Mouse (Mus musculus): ENCODE measurements around the gene Tmem260. TPM values are rescaled to one million over a fixed set of nuclear protein-coding genes. Genes with fewer than 3 reads are reported as not detected.
"Not testable (repeated sequence)": the region's sequence is repeated elsewhere in the genome, so short reads cannot be mapped to it uniquely, and the experiment has no call there.

Tmem260 gene
- 16.4 and 24.7 TPM in 2 replicates for total RNA-seq (2015)
- 17.8 and 19.7 TPM in 2 replicates for total RNA-seq (2017)

- ATAC-seq (replicated peaks; ENCODE audit: poor library complexity), result peak; percentile 85
Measured at GRCm38 (mm10) chr14:48445984-48446683, at the start of gene Tmem260. TSS of gene Tmem260 (plus strand) at chr14:48446124.

GRCm38 (mm10) chr14:48406086-48406485, 39.8 kb upstream of the Tmem260 start:
- no peak for ATAC-seq (replicated peaks; ENCODE audit: poor library complexity)

GRCm38 (mm10) chr14:48417064-48417463, 28.9 kb upstream of the Tmem260 start:
- ATAC-seq (replicated peaks; ENCODE audit: poor library complexity), result no peak

- ATAC-seq (replicated peaks; ENCODE audit: poor library complexity), result no peak
Measured at GRCm38 (mm10) chr14:48418264-48418663, 27.7 kb upstream of the Tmem260 start.

GRCm38 (mm10) chr14:48418672-48419071, 27.3 kb upstream of the Tmem260 start:
- no peak for ATAC-seq (replicated peaks; ENCODE audit: poor library complexity)

- ATAC-seq (replicated peaks; ENCODE audit: poor library complexity), result no peak
Measured at GRCm38 (mm10) chr14:48421476-48421875, 24.4 kb upstream of the Tmem260 start.

- peak; percentile 94 for ATAC-seq (replicated peaks; ENCODE audit: poor library complexity)
Measured at GRCm38 (mm10) chr14:48421996-48422395, 23.9 kb upstream of the Tmem260 start.

GRCm38 (mm10) chr14:48422436-48422835, 23.5 kb upstream of the Tmem260 start:
- 0 out of 2 replicates have a peak, but pooled peaks have one; percentile 8 for ATAC-seq (replicated peaks; ENCODE audit: poor library complexity)

GRCm38 (mm10) chr14:48422901-48423300, 23.0 kb upstream of the Tmem260 start:
- ATAC-seq (replicated peaks; ENCODE audit: poor library complexity), result no peak

GRCm38 (mm10) chr14:48431978-48432377, 13.9 kb upstream of the Tmem260 start:
- ATAC-seq (replicated peaks; ENCODE audit: poor library complexity), result peak; percentile 72

- ATAC-seq (replicated peaks; ENCODE audit: poor library complexity), result peak; percentile 84
Measured at GRCm38 (mm10) chr14:48443796-48444195, 2.1 kb upstream of the Tmem260 start.

- ATAC-seq (replicated peaks; ENCODE audit: poor library complexity), result no peak
Measured at GRCm38 (mm10) chr14:48451966-48452407, 6.1 kb downstream of the Tmem260 start.

- ATAC-seq (replicated peaks; ENCODE audit: poor library complexity), result no peak
Measured at GRCm38 (mm10) chr14:48453411-48453810, 7.5 kb downstream of the Tmem260 start.

GRCm38 (mm10) chr14:48456305-48457092, 10.6 kb downstream of the Tmem260 start:
- no peak for ATAC-seq (replicated peaks; ENCODE audit: poor library complexity)

GRCm38 (mm10) chr14:48457288-48457938, 11.5 kb downstream of the Tmem260 start:
- peak; percentile 83 for ATAC-seq (replicated peaks; ENCODE audit: poor library complexity)

GRCm38 (mm10) chr14:48458901-48459300, 13.0 kb downstream of the Tmem260 start:
- peak; percentile 56 for ATAC-seq (replicated peaks; ENCODE audit: poor library complexity)

GRCm38 (mm10) chr14:48468339-48468738, 22.4 kb downstream of the Tmem260 start:
- no peak for ATAC-seq (replicated peaks; ENCODE audit: poor library complexity)

GRCm38 (mm10) chr14:48470742-48471487, 25.0 kb downstream of the Tmem260 start:
- no peak for ATAC-seq (replicated peaks; ENCODE audit: poor library complexity)

GRCm38 (mm10) chr14:48472179-48472578, 26.3 kb downstream of the Tmem260 start:
- ATAC-seq (replicated peaks; ENCODE audit: poor library complexity), result 0 out of 2 replicates have a peak, but pooled peaks have one; percentile 26

GRCm38 (mm10) chr14:48475370-48475769, 29.4 kb downstream of the Tmem260 start:
- ATAC-seq (replicated peaks; ENCODE audit: poor library complexity), result no peak

- ATAC-seq (replicated peaks; ENCODE audit: poor library complexity), result not testable (repeated sequence)
Measured at GRCm38 (mm10) chr14:48475834-48476233, 29.9 kb downstream of the Tmem260 start.

Measured in megakaryocyte progenitor cell, adult 5-6 weeks (primary cell).